Mouse (Mus musculus): ENCODE results near the gene Rhno1. TPM values are rescaled to one million over a fixed set of nuclear protein-coding genes. Genes with fewer than 3 reads are reported as not detected.
A peak's percentile ranks its signal among the peaks of the same experiment; 100 is the strongest.

Gene Rhno1
- total RNA-seq, 2 experiments from 2014 or later: 9.0 to 9.7 TPM

- DNase-seq: no peak
- intact Hi-C loops (cut with DNase I; ENCODE audit: low total_unique reads): no loop called here
Measured at GRCm38 (mm10) chr6:128366466-128366865, 3.8 kb upstream of the Rhno1 start.

GRCm38 (mm10) chr6:128364721-128365120 lies 2.0 kb upstream of the Rhno1 start:
- intact Hi-C loops (cut with DNase I; ENCODE audit: low total_unique reads): no loop called here
- no peak for DNase-seq

GRCm38 (mm10) chr6:128363007-128363825 lies 505 bp upstream of the Rhno1 start:
- intact Hi-C loops (cut with DNase I; ENCODE audit: low total_unique reads): no loop called here

GRCm38 (mm10) chr6:128361901-128362300 lies 810 bp downstream of the Rhno1 start:
- intact Hi-C loops (cut with DNase I; ENCODE audit: low total_unique reads): no loop called here

More at GRCm38 (mm10) chr6:128363007-128363825, 505 bp upstream of the Rhno1 start:
- DNase-seq: peak; percentile 32

GRCm38 (mm10) chr6:128358999-128359398 lies 3.7 kb downstream of the Rhno1 start:
- intact Hi-C loops (cut with DNase I; ENCODE audit: low total_unique reads): no loop called here
- peak; percentile 43 for DNase-seq

More at GRCm38 (mm10) chr6:128361901-128362300, 810 bp downstream of the Rhno1 start:
- DNase-seq: no peak

- DNase-seq: peak; percentile 99
- intact Hi-C loops (cut with DNase I; ENCODE audit: low total_unique reads): no loop called here
Measured at GRCm38 (mm10) chr6:128355726-128356416, 6.8 kb downstream of the Rhno1 start, which contains the start of gene Tulp3. Gene Tulp3 (minus strand): TSS chr6:128355851.

- DNase-seq: peak; percentile 31
- intact Hi-C loops (cut with DNase I; ENCODE audit: low total_unique reads): no loop called here
Measured at GRCm38 (mm10) chr6:128355201-128355681, 7.5 kb downstream of the Rhno1 start.

- intact Hi-C loops (cut with DNase I; ENCODE audit: low total_unique reads): loop anchor here (5.0 kb wide), 1 partner anchor 37 kb away; no protein-coding TSS in a partner anchor
- no peak for DNase-seq
Measured at GRCm38 (mm10) chr6:128354140-128354539, 8.6 kb downstream of the Rhno1 start.

GRCm38 (mm10) chr6:128349711-128350110 lies 13.0 kb downstream of the Rhno1 start:
- DNase-seq: no peak
- intact Hi-C loops (cut with DNase I; ENCODE audit: low total_unique reads): loop anchor here (5.0 kb wide), 1 partner anchor 32 kb away; no protein-coding TSS in a partner anchor

GRCm38 (mm10) chr6:128346782-128347181 lies 15.9 kb downstream of the Rhno1 start:
- DNase-seq: no peak
- intact Hi-C loops (cut with DNase I; ENCODE audit: low total_unique reads): no loop called here

GRCm38 (mm10) chr6:128345623-128346022 lies 17.1 kb downstream of the Rhno1 start:
- intact Hi-C loops (cut with DNase I; ENCODE audit: low total_unique reads): no loop called here
- no peak for DNase-seq

GRCm38 (mm10) chr6:128341956-128342723 lies 20.6 kb downstream of the Rhno1 start:
- intact Hi-C loops (cut with DNase I; ENCODE audit: low total_unique reads): no loop called here
- DNase-seq: no peak

GRCm38 (mm10) chr6:128338876-128339275 lies 23.8 kb downstream of the Rhno1 start:
- no peak for DNase-seq
- intact Hi-C loops (cut with DNase I; ENCODE audit: low total_unique reads): no loop called here

- DNase-seq: no peak
- intact Hi-C loops (cut with DNase I; ENCODE audit: low total_unique reads): no loop called here
Measured at GRCm38 (mm10) chr6:128337467-128337866, 25.2 kb downstream of the Rhno1 start.

GRCm38 (mm10) chr6:128334397-128335124 lies 28.1 kb downstream of the Rhno1 start:
- intact Hi-C loops (cut with DNase I; ENCODE audit: low total_unique reads): no loop called here
- peak; percentile 55 for DNase-seq

GRCm38 (mm10) chr6:128318317-128318716 lies 44.4 kb downstream of the Rhno1 start:
- intact Hi-C loops (cut with DNase I; ENCODE audit: low total_unique reads): loop anchor here (5.0 kb wide), 2 partner anchors 34 to 94 kb away; no protein-coding TSS in a partner anchor
- DNase-seq: peak; percentile 34

GRCm38 (mm10) chr6:128315597-128315996 lies 47.1 kb downstream of the Rhno1 start:
- DNase-seq: no peak
- intact Hi-C loops (cut with DNase I; ENCODE audit: low total_unique reads): loop anchor here (5.0 kb wide), 2 partner anchors 37 to 97 kb away; no protein-coding TSS in a partner anchor

GRCm38 (mm10) chr6:128314796-128315195 lies 47.9 kb downstream of the Rhno1 start:
- DNase-seq: no peak
- intact Hi-C loops (cut with DNase I; ENCODE audit: low total_unique reads): loop anchor here (5.0 kb wide), 2 partner anchors 38 to 98 kb away; no protein-coding TSS in a partner anchor

- DNase-seq: peak; percentile 57
- intact Hi-C loops (cut with DNase I; ENCODE audit: low total_unique reads): no loop called here
Measured at GRCm38 (mm10) chr6:128308311-128308710, 54.4 kb downstream of the Rhno1 start.
